Mouse (Mus musculus) right cerebral cortex, postnatal 4 days (tissue): ENCODE measurements at regions not wholly inside any gene's neighbourhood (a gene's known extent, or its start where the extent isn't known, plus 50 kb on each side); places are given as distances from the start of the nearest gene placed in this dataset.

Experiments
- DNase-seq: peaks from one replicate; pipeline ENCODE4 v3.0.0-alpha.2; 2022

GRCm38 (mm10) chrX:118320123-118320522 is 106.9 kb upstream of the Tgif2lx2 start:
- peak; percentile 5 for DNase-seq

- no peak for DNase-seq
These were observed 70.1 kb upstream of the Tgif2lx2 start for GRCm38 (mm10) chrX:118356888-118357287.
